27 mouse cellular contexts compared by ENCODE assay signal in genomic region chr13:70761312-70761711, GRCm38 (mm10).
"Had no signal": no experiment of that assay in that cellular context is flagged by ENCODE, and none has a peak within 500 bp of the region (broad histone marks: within the 10 kb centered on the region; RNA-seq: fewer than 3 reads in every experiment).

No protein-coding gene starts in this region.

- DNase-seq: left cerebral cortex, postnatal 4 days; liver; liver, embryonic 13.5 days; liver, postnatal 0 days; lung, adult 18-20 months; lung, adult 2 months; lung, postnatal 10 days; lung, postnatal 14 days; lung, postnatal 36 days; lung, postnatal 4 days; midbrain, embryonic 14.5 days had no signal

- H3K27me3 ChIP-seq: limb, embryonic 12.5 days; limb, embryonic 13.5 days; limb, embryonic 15.5 days; liver, embryonic 12.5 days; liver, embryonic 13.5 days; liver, embryonic 15.5 days; lung, embryonic 15.5 days; megakaryocyte, embryonic 14.5 days; midbrain, embryonic 12.5 days; midbrain, embryonic 13.5 days; midbrain, embryonic 15.5 days; neural tube, embryonic 12.5 days had no signal

- H3K9me3 ChIP-seq: limb, embryonic 10.5 days; limb, embryonic 12.5 days; limb, embryonic 13.5 days; limb, embryonic 15.5 days; liver, embryonic 12.5 days; liver, embryonic 13.5 days; liver, embryonic 15.5 days; lung, embryonic 15.5 days; megakaryocyte, embryonic 14.5 days; midbrain, embryonic 10.5 days; midbrain, embryonic 12.5 days; midbrain, embryonic 13.5 days; midbrain, embryonic 15.5 days; neural tube, embryonic 12.5 days had no signal

- H3K4me3 ChIP-seq: limb, embryonic 10.5 days; limb, embryonic 12.5 days; limb, embryonic 13.5 days; limb, embryonic 15.5 days; liver, embryonic 12.5 days; liver, embryonic 13.5 days; liver, embryonic 15.5 days; lung, embryonic 15.5 days; megakaryocyte, embryonic 14.5 days; midbrain, embryonic 10.5 days; midbrain, embryonic 12.5 days; midbrain, embryonic 13.5 days; midbrain, embryonic 15.5 days; myocyte; neural tube, embryonic 12.5 days had no signal

- H3K4me1 ChIP-seq: limb, embryonic 10.5 days; limb, embryonic 12.5 days; limb, embryonic 13.5 days; limb, embryonic 15.5 days; liver, embryonic 12.5 days; liver, embryonic 13.5 days; liver, embryonic 15.5 days; lung, embryonic 15.5 days; megakaryocyte, embryonic 14.5 days; midbrain, embryonic 10.5 days; midbrain, embryonic 12.5 days; midbrain, embryonic 13.5 days; midbrain, embryonic 15.5 days; neural tube, embryonic 12.5 days had no signal

- H3K36me3 ChIP-seq: limb, embryonic 10.5 days; limb, embryonic 12.5 days; limb, embryonic 13.5 days; limb, embryonic 15.5 days; liver, embryonic 12.5 days; liver, embryonic 13.5 days; liver, embryonic 15.5 days; lung, embryonic 15.5 days; midbrain, embryonic 10.5 days; midbrain, embryonic 12.5 days; midbrain, embryonic 13.5 days; midbrain, embryonic 15.5 days; neural tube, embryonic 12.5 days had no signal

- H3K27ac ChIP-seq: limb, embryonic 10.5 days; limb, embryonic 12.5 days; limb, embryonic 13.5 days; limb, embryonic 15.5 days; liver, embryonic 12.5 days; liver, embryonic 13.5 days; liver, embryonic 14.5 days; liver, embryonic 15.5 days; lung, embryonic 15.5 days; macrophage; midbrain, embryonic 10.5 days; midbrain, embryonic 12.5 days; midbrain, embryonic 13.5 days; midbrain, embryonic 15.5 days; neural tube, embryonic 12.5 days had no signal
